Mouse (Mus musculus): ENCODE data around the gene Ptprs. TPM values are rescaled to one million over a fixed set of nuclear protein-coding genes. Genes with fewer than 3 reads are reported as not detected.
"Not testable (repeated sequence)": the region's sequence is repeated elsewhere in the genome, so short reads cannot be mapped to it uniquely, and the experiment has no call there.

Ptprs gene
- 62.2 and 73.5 TPM in 2 replicates for total RNA-seq (2014; fragmentation: Nextera tagmentation)
- total RNA-seq (2017), result 45.1 and 59.2 TPM in 2 replicates

DNA sequence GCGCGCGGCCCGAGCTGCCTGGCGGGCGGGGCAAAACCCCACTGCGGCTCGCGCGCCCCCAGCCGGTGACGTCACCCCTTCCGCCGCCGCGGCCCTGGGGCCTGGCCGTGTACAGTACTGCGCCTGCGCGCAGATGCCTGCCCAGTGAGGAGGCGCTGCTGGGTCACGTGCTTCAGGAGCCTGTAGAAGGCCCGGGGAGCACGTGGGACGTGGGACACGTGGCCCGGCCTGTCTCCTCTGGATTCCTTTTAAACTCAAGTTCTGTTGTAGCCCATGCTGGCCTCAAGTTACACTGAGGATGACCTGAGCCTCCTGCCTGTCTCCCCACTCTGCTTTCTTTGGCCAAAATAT is at the start of gene Ptprs:
Gene Ptprs (minus strand): TSS at position 82 of the 351 bp plus-strand sequence.
- ATAC-seq (replicated peaks; ENCODE audit: poor library complexity, severe bottlenecking), result peak; percentile 28

DNA sequence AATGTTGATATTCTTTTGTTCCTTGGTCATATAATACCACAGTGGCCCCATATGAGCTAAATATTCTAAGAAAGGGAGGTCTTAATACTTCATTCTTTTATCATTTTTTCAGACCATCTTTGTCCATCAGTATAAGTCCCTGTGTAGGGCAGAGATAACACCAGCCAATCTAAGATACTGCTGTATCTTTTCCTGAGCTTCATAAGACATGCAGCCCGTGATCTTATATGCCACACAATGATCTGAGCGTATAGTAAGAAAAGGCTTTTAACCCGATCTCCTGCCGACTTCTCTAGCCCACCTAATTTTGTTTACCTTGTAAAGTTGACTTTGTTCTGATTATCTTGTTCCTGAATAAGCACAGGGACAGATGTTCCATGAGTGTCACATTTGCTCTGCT is 48.7 kb upstream of the Ptprs start:
- ATAC-seq (replicated peaks; ENCODE audit: poor library complexity, severe bottlenecking), result no peak

DNA sequence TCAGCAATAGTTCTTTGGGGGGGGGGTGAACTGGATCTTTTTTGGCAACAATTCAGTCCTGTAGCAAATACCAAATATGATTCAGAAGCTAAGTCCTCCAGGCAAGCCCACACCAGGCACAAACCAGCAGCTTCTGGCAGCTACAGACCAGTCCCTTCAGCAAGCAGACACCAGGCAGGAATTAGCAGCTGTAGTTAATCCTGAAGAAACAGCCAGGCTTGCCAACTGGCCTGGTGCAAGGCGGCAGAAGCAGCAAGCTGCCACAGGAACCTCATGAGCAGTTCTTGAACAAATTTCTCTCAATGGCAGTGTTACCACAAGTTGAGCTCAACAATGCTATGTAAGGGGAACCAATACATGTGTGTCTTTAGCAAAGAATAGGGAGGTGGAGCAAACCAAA is 46.5 kb upstream of the Ptprs start:
- no peak for ATAC-seq (replicated peaks; ENCODE audit: poor library complexity, severe bottlenecking)

GRCm38 (mm10) chr17:56515690-56516410 is 39.6 kb upstream of the Ptprs start:
- no peak for ATAC-seq (replicated peaks; ENCODE audit: poor library complexity, severe bottlenecking)

- no peak for ATAC-seq (replicated peaks; ENCODE audit: poor library complexity, severe bottlenecking)
Measured at GRCm38 (mm10) chr17:56514916-56515315, 38.6 kb upstream of the Ptprs start.

GRCm38 (mm10) chr17:56514330-56514729 is 38.0 kb upstream of the Ptprs start:
- no peak for ATAC-seq (replicated peaks; ENCODE audit: poor library complexity, severe bottlenecking)

DNA sequence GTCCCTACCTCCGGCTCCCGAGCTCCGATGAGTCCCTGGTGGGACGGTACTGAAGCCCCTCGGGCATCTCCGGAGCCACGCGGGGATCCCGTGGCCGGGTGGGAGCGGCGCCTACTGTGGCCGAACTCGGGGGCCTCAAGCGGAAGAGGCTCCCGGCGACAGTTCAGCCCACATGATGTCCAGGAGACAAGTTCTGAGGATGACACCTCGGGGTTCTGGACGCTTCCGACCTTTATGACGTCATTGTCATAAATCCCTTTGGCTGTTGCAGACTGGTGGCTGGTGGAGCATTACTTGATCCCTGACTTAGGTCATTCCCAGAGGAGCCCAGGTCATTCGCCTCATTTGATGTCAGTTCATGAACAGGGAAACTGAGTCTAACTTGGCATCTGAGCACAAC is 36.0 kb upstream of the Ptprs start, which contains the start of gene Znrf4:
Gene Znrf4 (minus strand): TSS at position 122 of the 400 bp plus-strand sequence.
- ATAC-seq (replicated peaks; ENCODE audit: poor library complexity, severe bottlenecking), result no peak

DNA sequence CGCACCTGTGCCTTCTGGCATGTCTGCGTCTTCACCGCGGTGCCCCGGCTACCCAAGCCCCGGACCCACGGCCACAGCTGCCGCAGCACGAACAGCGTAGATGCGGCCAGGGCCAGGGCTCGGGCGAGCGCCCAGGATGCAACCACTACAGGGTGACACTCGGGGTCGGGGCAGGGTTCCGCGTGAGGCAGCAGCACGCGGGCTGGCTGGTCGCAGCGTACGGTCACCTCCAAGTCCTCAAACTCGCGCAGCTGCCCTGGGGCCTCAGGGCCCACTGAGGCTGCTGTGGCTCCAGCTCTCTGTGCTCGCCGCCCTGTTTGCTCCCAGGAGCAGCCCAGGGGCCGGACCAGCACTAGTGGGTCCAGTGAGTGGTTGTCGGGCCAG is 35.4 kb upstream of the Ptprs start:
- no peak for ATAC-seq (replicated peaks; ENCODE audit: poor library complexity, severe bottlenecking)

GRCm38 (mm10) chr17:56510970-56511706 is 34.9 kb upstream of the Ptprs start:
- ATAC-seq (replicated peaks; ENCODE audit: poor library complexity, severe bottlenecking), result no peak

DNA sequence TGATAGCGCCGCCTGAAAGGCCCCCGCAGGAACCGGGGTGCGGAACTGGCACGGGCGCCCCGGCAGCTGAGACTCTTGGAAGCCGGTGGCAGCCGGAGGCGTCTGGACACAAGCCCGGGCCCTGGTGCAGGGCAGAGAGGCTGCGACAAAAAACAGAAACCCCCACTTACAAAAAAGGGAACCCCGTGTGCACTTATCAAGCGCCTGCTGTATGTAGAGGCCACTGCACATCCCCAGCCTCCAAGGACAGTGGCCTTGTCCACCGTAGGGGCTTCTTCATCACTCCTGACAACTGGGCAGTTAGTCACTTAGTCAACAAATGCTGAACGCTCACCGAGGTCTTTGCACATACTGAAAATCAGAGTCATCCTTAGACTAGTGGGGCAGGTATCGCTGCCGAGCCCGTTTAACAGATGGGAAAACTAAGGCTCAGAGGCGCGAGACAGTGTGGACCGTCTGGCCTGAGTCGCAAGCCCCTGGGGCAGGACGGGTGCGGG is 34.2 kb upstream of the Ptprs start:
- ATAC-seq (replicated peaks; ENCODE audit: poor library complexity, severe bottlenecking), result no peak

DNA sequence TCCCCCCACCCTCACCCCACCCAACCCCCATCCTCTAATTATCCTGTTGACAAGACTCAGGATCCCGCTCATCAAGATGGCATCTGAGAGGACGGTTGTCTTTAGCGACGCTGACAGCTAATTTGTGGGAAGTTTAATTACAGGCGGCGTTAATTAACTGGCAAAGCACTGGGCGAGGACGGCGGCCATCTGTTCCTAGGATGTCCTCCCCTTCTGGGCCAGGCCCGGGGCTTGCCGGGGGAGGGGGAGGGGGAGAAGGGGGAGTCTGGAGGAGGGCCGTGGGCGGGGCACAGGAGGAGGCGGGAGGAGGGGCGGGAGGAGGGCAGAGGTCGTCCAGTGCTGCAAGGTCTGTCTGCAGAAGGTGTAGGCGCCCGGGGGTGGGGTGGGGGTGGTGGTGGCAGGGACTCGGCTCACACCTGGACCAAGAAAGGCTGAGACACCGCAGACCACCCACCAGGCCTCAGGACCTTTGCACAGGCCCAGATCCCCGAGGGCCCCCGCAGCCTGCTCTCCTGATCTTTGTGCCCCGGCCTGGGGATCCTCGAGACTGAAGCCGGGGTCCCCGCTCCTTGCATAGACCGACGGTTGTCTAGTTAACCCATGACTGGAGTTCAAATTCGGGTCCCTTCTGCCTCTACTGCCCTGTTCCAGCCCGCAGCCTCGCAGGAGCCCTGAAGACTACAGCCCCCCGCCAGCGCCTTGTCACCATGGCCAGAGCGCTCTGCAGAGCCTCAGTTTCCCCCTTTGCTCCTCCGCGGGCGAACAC is 33.6 kb upstream of the Ptprs start:
- ATAC-seq (replicated peaks; ENCODE audit: poor library complexity, severe bottlenecking), result no peak

DNA sequence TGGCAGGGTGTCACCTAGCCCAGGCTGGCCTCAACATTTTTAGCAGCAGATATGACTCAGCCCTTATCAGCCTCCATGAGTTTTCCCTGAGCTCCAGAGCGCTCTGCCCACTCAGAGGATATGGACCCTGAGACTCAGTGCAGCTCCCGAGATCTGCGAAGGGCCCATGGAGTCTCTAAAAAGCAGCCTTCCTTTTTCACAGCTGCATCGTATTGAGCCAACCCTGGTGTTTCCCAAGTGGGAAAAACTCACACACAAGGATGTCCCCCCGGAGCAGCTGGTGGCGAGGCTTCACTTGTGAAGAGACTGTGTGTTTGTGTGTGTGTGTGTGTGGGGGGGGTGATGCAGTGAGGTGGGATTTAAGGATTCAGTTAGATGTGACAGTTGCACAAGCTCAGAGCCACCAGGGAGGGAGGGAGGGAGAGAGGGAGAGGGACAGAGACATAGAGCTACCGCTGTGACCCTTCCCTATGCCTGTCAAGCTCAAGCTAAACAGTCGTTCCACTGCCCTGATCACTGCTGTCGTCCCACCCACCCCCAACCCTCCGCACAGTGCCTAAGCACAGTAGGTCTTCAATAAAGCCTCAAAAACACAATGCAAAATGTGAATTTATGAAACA is 32.8 kb upstream of the Ptprs start:
- no peak for ATAC-seq (replicated peaks; ENCODE audit: poor library complexity, severe bottlenecking)

DNA sequence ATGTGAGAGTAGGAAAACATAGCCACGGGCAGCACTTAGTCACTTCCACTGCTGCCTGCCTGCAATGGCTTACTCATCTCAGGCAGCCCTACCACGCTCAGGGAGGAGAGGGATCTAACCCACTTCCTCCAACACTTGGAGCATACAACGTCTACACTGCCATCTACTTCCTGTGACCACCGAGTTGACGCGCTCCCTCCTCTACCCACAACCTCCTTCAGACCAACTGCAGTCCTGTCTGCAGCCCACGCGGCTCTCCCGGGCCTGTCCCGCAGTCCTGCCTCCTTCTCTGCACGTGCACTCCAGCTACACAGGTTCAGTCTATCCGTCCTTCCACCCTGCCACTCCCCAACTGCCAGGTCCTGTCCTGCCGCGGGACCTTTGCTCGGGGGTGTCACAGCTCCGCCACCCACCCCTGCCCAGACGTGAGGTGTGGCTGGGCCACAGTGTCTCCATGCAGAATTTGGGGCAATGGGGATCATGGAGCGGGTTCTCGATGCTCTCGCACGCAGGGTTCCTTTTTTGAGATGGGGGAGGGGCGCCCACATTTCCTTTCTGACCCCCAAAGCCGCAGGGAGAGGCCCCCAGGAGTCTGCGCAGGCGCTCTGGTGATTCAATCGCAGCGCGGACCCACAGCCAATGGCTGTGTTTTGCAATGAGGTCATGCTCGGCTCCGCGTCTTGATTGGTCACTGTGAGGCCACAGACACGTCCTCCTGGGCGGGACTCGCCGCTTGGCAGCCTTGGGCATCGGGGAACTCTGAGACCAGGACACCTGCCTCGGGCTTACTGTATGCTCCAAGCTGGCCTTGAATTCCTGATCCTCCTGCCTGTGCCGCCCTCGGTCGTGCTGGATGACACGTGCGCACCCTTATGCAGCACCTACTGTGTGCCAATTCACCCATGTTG is 31.1 kb upstream of the Ptprs start:
- peak; percentile 86 for ATAC-seq (replicated peaks; ENCODE audit: poor library complexity, severe bottlenecking)

DNA sequence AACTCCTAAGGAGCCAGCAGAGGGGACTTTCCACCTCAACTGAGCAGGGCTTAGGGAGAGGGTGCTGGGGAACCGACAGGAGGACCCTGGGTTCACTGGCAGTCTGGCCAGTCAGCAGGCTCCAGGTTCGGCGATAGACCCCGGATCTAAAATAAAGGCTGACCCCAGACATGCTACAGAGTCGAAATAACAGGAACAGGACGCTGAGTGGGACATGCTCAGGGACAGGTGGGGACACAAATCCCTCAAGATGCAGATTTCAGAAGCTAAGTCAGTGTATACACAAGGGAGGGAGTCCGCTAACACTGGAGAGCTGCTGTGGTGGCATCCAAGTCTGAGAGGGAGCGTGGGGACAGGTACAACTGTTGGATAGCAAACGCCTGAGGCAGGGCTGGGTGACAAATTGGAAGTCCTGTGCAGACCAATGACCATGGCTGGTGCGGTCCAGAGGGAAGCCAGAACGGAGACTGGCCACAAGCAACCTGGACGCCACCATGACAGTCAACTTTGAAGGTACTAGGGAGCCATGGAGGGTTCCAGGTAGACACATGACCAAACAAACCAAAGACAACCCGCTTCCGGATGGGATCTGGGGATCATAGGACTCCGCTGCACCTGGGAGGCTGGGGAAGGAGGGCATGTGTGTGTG is 30.3 kb upstream of the Ptprs start:
- ATAC-seq (replicated peaks; ENCODE audit: poor library complexity, severe bottlenecking), result no peak

- no peak for ATAC-seq (replicated peaks; ENCODE audit: poor library complexity, severe bottlenecking)
Measured at GRCm38 (mm10) chr17:56505401-56505800, 29.1 kb upstream of the Ptprs start.

DNA sequence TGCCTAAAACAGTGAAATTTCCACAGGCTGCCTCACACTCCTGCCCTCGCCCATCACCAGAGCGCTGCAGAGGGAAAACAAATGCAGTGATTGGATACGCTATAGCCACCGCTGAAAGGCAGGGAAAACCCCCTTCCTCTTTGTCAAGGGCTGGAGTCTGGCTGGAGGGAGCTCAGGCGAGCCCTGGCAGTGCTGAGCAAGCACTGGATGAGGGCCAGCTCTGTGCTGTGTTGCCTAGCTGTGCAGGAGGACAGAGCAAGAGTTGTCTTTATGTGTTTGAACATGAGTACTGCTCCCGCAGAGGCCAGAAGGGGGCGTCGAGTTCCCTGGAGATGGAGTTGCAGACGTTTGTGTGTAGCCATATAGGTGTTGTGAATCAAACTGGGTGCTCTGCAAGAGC is 26.2 kb upstream of the Ptprs start:
- ATAC-seq (replicated peaks; ENCODE audit: poor library complexity, severe bottlenecking), result no peak

- not testable (repeated sequence) for ATAC-seq (replicated peaks; ENCODE audit: poor library complexity, severe bottlenecking)
Measured at GRCm38 (mm10) chr17:56501635-56502400, 25.5 kb upstream of the Ptprs start.

GRCm38 (mm10) chr17:56499229-56499628 is 22.9 kb upstream of the Ptprs start:
- ATAC-seq (replicated peaks; ENCODE audit: poor library complexity, severe bottlenecking), result no peak
